Mouse (Mus musculus) neural tube, embryonic 12.5 days (tissue): ENCODE results near the gene Lgals7. TPM values are rescaled to one million over a fixed set of nuclear protein-coding genes. Genes with fewer than 3 reads are reported as not detected.
A peak's percentile ranks its signal among the peaks of the same experiment; 100 is the strongest.

Source experiments
- ATAC-seq: fragments of 200-750 bp; cut with Nextera tagmentation; 2 replicates; pipeline ENCODE4 v1.8.0; 2017; ENCODE audit warnings: low read depth, mild to moderate bottlenecking, moderate TSS enrichment, moderate library complexity; ENCODE audit not compliant: low FRiP score
- H3K27ac ChIP-seq: fragments of 300-500 bp; sonication (generic); 2 replicates; pipeline ENCODE4 v1.5.1; 2016
- H3K27me3 ChIP-seq: fragments of 300-500 bp; sonication (generic); replicated peaks from 2 replicates; pipeline ENCODE4 v1.6.1; 2016; ENCODE audit warnings: mild to moderate bottlenecking
- H3K36me3 ChIP-seq: fragments of 300-500 bp; sonication (generic); 2 replicates; pipeline ENCODE4 v1.6.1; 2016; ENCODE audit warnings: mild to moderate bottlenecking
- H3K4me1 ChIP-seq: fragments of 300-500 bp; sonication (generic); 2 replicates; pipeline ENCODE4 v1.6.1; 2016
- H3K4me2 ChIP-seq: fragments of 300-500 bp; sonication (generic); replicated peaks from 2 replicates; pipeline ENCODE4 v1.6.1; 2016; ENCODE audit warnings: mild to moderate bottlenecking
- H3K4me3 ChIP-seq: fragments of 300-500 bp; sonication (generic); 2 replicates; pipeline ENCODE4 v1.5.1; 2016
- H3K9ac ChIP-seq: fragments of 300-500 bp; sonication (generic); 2 replicates; pipeline ENCODE4 v1.6.1; 2016; ENCODE audit warnings: mild to moderate bottlenecking
- H3K9me3 ChIP-seq: fragments of 300-500 bp; sonication (generic); 2 replicates; pipeline ENCODE4 v1.6.1; 2016; ENCODE audit warnings: mild to moderate bottlenecking
- WGBS: fragments of 180-500 bp; shearing (Covaris S2); methylation state at CpG from one replicate; pipeline ENCODE4 v1.1.7; 2016; 5-methylcytosine and 5-hydroxymethylcytosine counted together
- polyA plus RNA-seq: library from polyadenylated mRNA; unstranded; fragments of >200 nt; fragmentation: Nextera tagmentation; extraction: Ambion mirVana; gene quantifications from 2 replicates; pipeline ENCODE4 v1.2.1, GENCODE M21; 2016

The Lgals7 gene
- 2.1 and 3.0 TPM in 2 replicates for polyA plus RNA-seq

- H3K9ac ChIP-seq, result no peak within 1 kb of the TSS
- no peaks in the 10 kb centered on the region for H3K36me3 ChIP-seq
- H3K27ac ChIP-seq, result no peak within 1 kb of the TSS
- WGBS, result 90% methylated on average over 6 of the region's 6 CpGs
- no peak within 1 kb of the TSS for H3K4me3 ChIP-seq
- ATAC-seq, result no peak
- H3K4me2 ChIP-seq, result 0 out of 2 replicates have a peak within 1 kb of the TSS, but pooled peaks have one; percentile 3
- H3K27me3 ChIP-seq, result no peaks in the 10 kb centered on the region
- 0 out of 2 replicates have a peak, but pooled peaks cover 4% of the 10 kb centered on the region for H3K9me3 ChIP-seq
- peaks cover 8% of the 10 kb centered on the region; the same call in 1 of the 2 replicates for H3K4me1 ChIP-seq
These were observed at the start of gene Lgals7 for GRCm38 (mm10) chr7:28863540-28863939. Gene Lgals7 (plus strand): TSS chr7:28863853.

- Histone ChIP-seq H3K27ac (no peak overlapping the region), H3K4me2 (no peak overlapping the region), H3K4me3 (no peak overlapping the region), H3K4me1 (peaks cover 66% of the 10 kb centered on the region), H3K9ac (no peak overlapping the region), H3K36me3 (peaks cover 75% of the 10 kb centered on the region), H3K9me3 (no peaks in the 10 kb centered on the region), H3K27me3 (no peaks in the 10 kb centered on the region)
- WGBS, result 91% methylated on average over 5 of the region's 5 CpGs
- no peak for ATAC-seq
These were observed 49.2 kb upstream of the Lgals7 start for GRCm38 (mm10) chr7:28814306-28815034.

- H3K27ac ChIP-seq, result no peak overlapping the region; the same call in 1 of the 2 replicates
- H3K36me3 ChIP-seq, result peaks cover 82% of the 10 kb centered on the region
- H3K4me2 ChIP-seq, result no peak overlapping the region
- no peaks in the 10 kb centered on the region for H3K27me3 ChIP-seq
- no peak for ATAC-seq
- no peaks in the 10 kb centered on the region for H3K9me3 ChIP-seq
- WGBS, result 93% methylated on average over 9 of the region's 9 CpGs
- no peak overlapping the region for H3K9ac ChIP-seq
- peaks cover 71% of the 10 kb centered on the region for H3K4me1 ChIP-seq
- no peak overlapping the region for H3K4me3 ChIP-seq
These were observed 48.4 kb upstream of the Lgals7 start for GRCm38 (mm10) chr7:28815230-28815629.

- no peaks in the 10 kb centered on the region for H3K9me3 ChIP-seq
- H3K27me3 ChIP-seq, result no peaks in the 10 kb centered on the region
- H3K27ac ChIP-seq, result no peak overlapping the region; the same call in 1 of the 2 replicates
- H3K36me3 ChIP-seq, result peaks cover 92% of the 10 kb centered on the region
- no peak for ATAC-seq
- H3K4me2 ChIP-seq, result no peak overlapping the region
- 88% methylated on average over 9 of the region's 9 CpGs for WGBS
- peaks cover 78% of the 10 kb centered on the region for H3K4me1 ChIP-seq
- H3K4me3 ChIP-seq, result 0 out of 2 replicates have a peak overlapping the region, but pooled peaks have one; percentile 3
- H3K9ac ChIP-seq, result peak overlapping the region; percentile 35; the same call in 1 of the 2 replicates
These were observed 47.5 kb upstream of the Lgals7 start for GRCm38 (mm10) chr7:28816201-28816600.

- 94% methylated on average over 10 of the region's 10 CpGs for WGBS
- Histone ChIP-seq H3K4me3 (no peak overlapping the region), H3K36me3 (peaks cover 96% of the 10 kb centered on the region), H3K4me1 (peaks cover 76% of the 10 kb centered on the region), H3K4me2 (no peak overlapping the region), H3K9ac (no peak overlapping the region), H3K27ac (no peak overlapping the region), H3K9me3 (no peaks in the 10 kb centered on the region), H3K27me3 (no peaks in the 10 kb centered on the region)
- ATAC-seq, result no peak
These were observed 46.7 kb upstream of the Lgals7 start for GRCm38 (mm10) chr7:28816920-28817319.

GRCm38 (mm10) chr7:28817524-28817923 lies 46.1 kb upstream of the Lgals7 start:
- WGBS, result 71% methylated on average over 6 of the region's 6 CpGs
- peak overlapping the region; percentile 27 for H3K4me2 ChIP-seq
- ATAC-seq, result no peak
- H3K36me3 ChIP-seq, result peaks cover 96% of the 10 kb centered on the region
- H3K27me3 ChIP-seq, result no peaks in the 10 kb centered on the region
- H3K4me1 ChIP-seq, result peaks cover 70% of the 10 kb centered on the region
- 0 out of 2 replicates have a peak overlapping the region, but pooled peaks have one; percentile 5 for H3K4me3 ChIP-seq
- H3K27ac ChIP-seq, result no peak overlapping the region
- H3K9ac ChIP-seq, result no peak overlapping the region
- H3K9me3 ChIP-seq, result no peaks in the 10 kb centered on the region

- H3K4me3 ChIP-seq, result 0 out of 2 replicates have a peak overlapping the region, but pooled peaks have one; percentile 5
- H3K27ac ChIP-seq, result 0 out of 2 replicates have a peak overlapping the region, but pooled peaks have one; percentile 9
- H3K36me3 ChIP-seq, result peaks cover 95% of the 10 kb centered on the region
- H3K4me1 ChIP-seq, result peaks cover 66% of the 10 kb centered on the region
- 0 out of 2 replicates have a peak overlapping the region, but pooled peaks have one; percentile 5 for H3K9ac ChIP-seq
- no peaks in the 10 kb centered on the region for H3K27me3 ChIP-seq
- peak overlapping the region; percentile 27; the same call in 1 of the 2 replicates for H3K4me2 ChIP-seq
- no peaks in the 10 kb centered on the region for H3K9me3 ChIP-seq
- ATAC-seq, result no peak
- WGBS, result 78% methylated on average over 4 of the region's 4 CpGs
These were observed 45.7 kb upstream of the Lgals7 start for GRCm38 (mm10) chr7:28817957-28818356.

- Histone ChIP-seq H3K27ac (0 out of 2 replicates have a peak overlapping the region, but pooled peaks have one; percentile 9), H3K4me2 (0 out of 2 replicates have a peak overlapping the region, but pooled peaks have one; percentile 27), H3K9me3 (no peaks in the 10 kb centered on the region), H3K27me3 (no peaks in the 10 kb centered on the region), H3K36me3 (peaks cover 92% of the 10 kb centered on the region), H3K9ac (0 out of 2 replicates have a peak overlapping the region, but pooled peaks have one; percentile 5), H3K4me1 (peaks cover 61% of the 10 kb centered on the region), H3K4me3 (no peak overlapping the region)
- WGBS, result 83% methylated on average over 18 of the region's 18 CpGs
- no peak for ATAC-seq
These were observed 45.2 kb upstream of the Lgals7 start for GRCm38 (mm10) chr7:28818436-28818835.

- no peak for ATAC-seq
- Histone ChIP-seq H3K4me3 (no peak overlapping the region), H3K27me3 (no peaks in the 10 kb centered on the region), H3K4me2 (no peak overlapping the region), H3K36me3 (peaks cover 87% of the 10 kb centered on the region), H3K27ac (no peak overlapping the region), H3K4me1 (peaks cover 56% of the 10 kb centered on the region), H3K9ac (no peak overlapping the region), H3K9me3 (no peaks in the 10 kb centered on the region)
- 88% methylated on average over 4 of the region's 4 CpGs for WGBS
These were observed 44.7 kb upstream of the Lgals7 start for GRCm38 (mm10) chr7:28818861-28819452.

- peaks cover 81% of the 10 kb centered on the region for H3K36me3 ChIP-seq
- H3K9me3 ChIP-seq, result no peaks in the 10 kb centered on the region
- H3K9ac ChIP-seq, result 0 out of 2 replicates have a peak overlapping the region, but pooled peaks have one; percentile 1
- WGBS, result 79% methylated on average over 4 of the region's 4 CpGs
- H3K4me1 ChIP-seq, result peaks cover 53% of the 10 kb centered on the region
- H3K4me2 ChIP-seq, result no peak overlapping the region; the same call in 1 of the 2 replicates
- H3K4me3 ChIP-seq, result no peak overlapping the region
- H3K27me3 ChIP-seq, result no peaks in the 10 kb centered on the region
- ATAC-seq, result no peak
- no peak overlapping the region for H3K27ac ChIP-seq
These were observed 44.1 kb upstream of the Lgals7 start for GRCm38 (mm10) chr7:28819571-28819970.

- Histone ChIP-seq H3K9ac (no peak overlapping the region), H3K4me2 (no peak overlapping the region; the same call in 1 of the 2 replicates), H3K4me1 (peaks cover 47% of the 10 kb centered on the region), H3K27ac (peak overlapping the region; percentile 38; the same call in 1 of the 2 replicates), H3K27me3 (no peaks in the 10 kb centered on the region), H3K4me3 (no peak overlapping the region), H3K36me3 (peaks cover 71% of the 10 kb centered on the region), H3K9me3 (no peaks in the 10 kb centered on the region)
- WGBS, result 43% methylated on average over 12 of the region's 12 CpGs
- no peak; the same call in 1 of the 2 replicates for ATAC-seq
These were observed 43.0 kb upstream of the Lgals7 start for GRCm38 (mm10) chr7:28820358-28821260.
